Mouse (Mus musculus): ENCODE results near the gene Mmab.

- TF ChIP-seq EP300 (IDR thresholded peaks at IDR 0.05; ENCODE audit: low read depth) (no peak), CTCF (IDR thresholded peaks at IDR 0.05; ENCODE audit: low read depth) (no peak)
These were observed 46.4 kb upstream of the Mmab start for GRCm38 (mm10) chr5:114490241-114490640.

Measured in heart, postnatal 0 days (tissue).